Mouse (Mus musculus) forebrain, embryonic 10.5 days (tissue): ENCODE measurements around the gene Gatc. TPM values are rescaled to one million over a fixed set of nuclear protein-coding genes. Genes with fewer than 3 reads are reported as not detected.
A peak's percentile ranks its signal among the peaks of the same experiment; 100 is the strongest.
"Not testable (repeated sequence)": the region's sequence is repeated elsewhere in the genome, so short reads cannot be mapped to it uniquely, and the experiment has no call there.

Experiments used
- DNase-seq: peaks from one replicate; pipeline ENCODE4 v3.0.0-alpha.2; 2017; ENCODE audit warnings: low spot score; ENCODE audit errors: extremely low spot score
- H3K27ac ChIP-seq: fragments of 300-500 bp; sonication (generic); 2 replicates; pipeline ENCODE4 v1.5.1; 2016; ENCODE audit warnings: mild to moderate bottlenecking
- H3K27me3 ChIP-seq: fragments of 300-500 bp; sonication (generic); 2 replicates; pipeline ENCODE4 v1.6.1; 2016; ENCODE audit warnings: mild to moderate bottlenecking; ENCODE audit not compliant: poor library complexity, severe bottlenecking
- H3K36me3 ChIP-seq: fragments of 300-500 bp; sonication (generic); replicated peaks from 2 replicates; pipeline ENCODE4 v1.6.1; 2016; ENCODE audit warnings: mild to moderate bottlenecking, moderate library complexity
- H3K4me1 ChIP-seq: fragments of 300-500 bp; sonication (generic); 2 replicates; pipeline ENCODE4 v1.6.1; 2016
- H3K4me3 ChIP-seq: fragments of 300-500 bp; sonication (generic); 2 replicates; pipeline ENCODE4 v1.5.1; 2016; ENCODE audit warnings: mild to moderate bottlenecking, moderate library complexity
- H3K9me3 ChIP-seq: fragments of 300-500 bp; sonication (generic); 2 replicates; pipeline ENCODE4 v1.6.1; 2016; ENCODE audit warnings: mild to moderate bottlenecking, moderate library complexity
- WGBS: fragments of 180-500 bp; shearing (Covaris S2); methylation state at CpG from one replicate; pipeline ENCODE4 v1.1.7; 2016; 5-methylcytosine and 5-hydroxymethylcytosine counted together
- polyA plus RNA-seq: library from polyadenylated mRNA; unstranded; fragments of >200 nt; fragmentation: Nextera tagmentation; extraction: Ambion mirVana; gene quantifications from 2 replicates; pipeline ENCODE4 v1.2.1, GENCODE M21; 2016

The Gatc gene
- 37.6 and 40.2 TPM in 2 replicates for polyA plus RNA-seq

DNA sequence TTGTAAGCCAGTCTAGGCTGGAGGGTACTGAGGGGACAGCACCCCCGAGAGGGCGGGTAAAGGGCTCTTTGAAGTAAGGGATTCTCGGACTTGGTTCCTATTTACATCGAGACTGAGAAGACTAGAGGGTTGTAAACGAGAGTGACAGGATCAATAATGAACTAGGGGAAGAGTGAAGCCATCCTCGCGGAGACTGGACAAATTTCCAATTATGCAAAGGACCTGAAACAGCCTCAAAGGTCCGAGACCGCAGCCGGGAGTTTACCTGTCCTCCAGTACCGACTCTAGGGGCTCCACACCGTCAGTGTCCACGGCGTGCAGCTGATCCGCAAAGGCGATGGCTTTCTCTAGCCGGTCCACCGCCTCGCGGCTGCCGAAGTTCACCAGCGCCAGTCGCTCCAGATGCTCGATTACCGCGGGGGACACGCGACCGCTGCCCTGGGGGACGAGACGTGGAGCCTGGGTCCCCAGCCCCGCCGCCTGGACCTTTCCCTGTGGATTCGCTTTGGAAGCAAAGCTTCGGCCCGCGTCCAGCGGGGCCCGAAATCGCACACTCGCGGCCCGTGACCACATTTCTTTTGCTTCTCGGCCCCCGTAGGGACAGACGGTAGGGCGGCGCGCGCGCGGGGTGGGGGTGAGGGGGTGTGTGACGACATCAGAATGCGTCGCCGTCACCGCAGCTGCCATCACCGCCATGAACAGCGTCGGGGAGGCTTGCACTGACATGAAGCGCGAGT lies at the start of gene Gatc, which contains the start of gene Triap1:
Gatc (minus strand) TSS at position 602 of the 737 bp plus-strand sequence.
Triap1 (plus strand) TSS at position 649 of the 737 bp plus-strand sequence.
- peak within 1 kb of the TSS; percentile 92 for H3K27ac ChIP-seq
- WGBS, result under 1% methylated on average over 62 of the region's 62 CpGs
- H3K4me1 ChIP-seq, result peaks cover 29% of the 10 kb centered on the region
- H3K36me3 ChIP-seq, result peaks cover 67% of the 10 kb centered on the region
- DNase-seq, result peak; percentile 92
- H3K27me3 ChIP-seq, result no peaks in the 10 kb centered on the region
- H3K4me3 ChIP-seq, result peak within 1 kb of the TSS; percentile 82
- no peaks in the 10 kb centered on the region for H3K9me3 ChIP-seq

- not testable (repeated sequence) for DNase-seq, H3K9me3 ChIP-seq, H3K36me3 ChIP-seq, H3K4me3 ChIP-seq, H3K27me3 ChIP-seq
- Histone ChIP-seq H3K4me1 (peaks cover 14% of the 10 kb centered on the region), H3K27ac (peak overlapping the region; percentile 49; the same call in 1 of the 2 replicates)
- WGBS, result 91% methylated on average over 2 of the region's 2 CpGs
Measured at GRCm38 (mm10) chr5:115378882-115379281, 37.9 kb upstream of the Gatc start.

GRCm38 (mm10) chr5:115375436-115375835 lies 34.5 kb upstream of the Gatc start:
- H3K4me3 ChIP-seq, result no peak overlapping the region
- no peaks in the 10 kb centered on the region for H3K36me3 ChIP-seq

GRCm38 (mm10) chr5:115374204-115374820 lies 33.3 kb upstream of the Gatc start:
- Histone ChIP-seq H3K27me3 (0 out of 2 replicates have a peak, but pooled peaks cover 4% of the 10 kb centered on the region), H3K9me3 (0 out of 2 replicates have a peak, but pooled peaks cover 3% of the 10 kb centered on the region), H3K27ac (peak overlapping the region; percentile 91), H3K4me3 (peak overlapping the region; percentile 43), H3K36me3 (no peaks in the 10 kb centered on the region), H3K4me1 (peaks cover 54% of the 10 kb centered on the region)
- DNase-seq, result no peak
- 13% methylated on average over 11 of the region's 11 CpGs for WGBS

More at GRCm38 (mm10) chr5:115375436-115375835, 34.5 kb upstream of the Gatc start:
- peaks cover 46% of the 10 kb centered on the region for H3K4me1 ChIP-seq
- 0 out of 2 replicates have a peak, but pooled peaks cover 3% of the 10 kb centered on the region for H3K9me3 ChIP-seq
- no peak for DNase-seq
- 0 out of 2 replicates have a peak, but pooled peaks cover 4% of the 10 kb centered on the region for H3K27me3 ChIP-seq
- peak overlapping the region; percentile 78 for H3K27ac ChIP-seq
- 82% methylated on average over 2 of the region's 2 CpGs for WGBS

DNA sequence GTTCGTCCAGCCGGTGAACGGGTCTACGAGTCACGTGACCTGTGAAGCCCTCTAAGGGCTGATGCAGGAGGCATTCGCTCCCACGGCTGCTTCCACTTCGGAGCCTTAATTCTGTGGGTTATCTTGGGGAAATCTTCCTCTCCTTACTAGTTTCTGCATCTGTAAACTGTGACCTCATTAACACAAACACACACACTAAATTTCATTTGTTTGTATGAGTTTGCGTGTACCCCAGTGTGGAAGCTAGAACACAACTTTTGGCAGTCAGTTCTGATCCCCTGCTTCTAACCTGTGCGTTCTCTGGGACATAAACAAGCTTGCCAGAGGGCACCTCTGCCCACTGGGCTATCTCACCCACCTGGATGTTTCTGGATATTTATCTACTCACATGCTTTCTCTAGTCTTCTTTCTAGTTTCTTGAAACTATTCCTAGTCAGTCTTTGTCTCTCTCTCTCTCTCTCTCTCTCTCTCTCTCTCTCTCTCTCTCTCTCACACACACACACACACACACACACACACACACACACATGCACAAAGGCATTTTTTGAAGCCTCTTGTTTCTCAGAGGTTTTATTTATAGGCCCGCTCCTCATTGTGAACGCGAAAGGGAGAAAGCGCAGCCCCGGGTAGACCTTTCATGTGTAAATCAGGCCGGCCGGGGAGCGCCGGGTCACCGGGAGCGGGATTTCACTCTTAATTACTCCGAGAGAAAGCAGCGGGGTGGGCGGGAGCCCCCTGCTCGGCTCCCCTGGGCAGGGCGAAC lies 32.6 kb upstream of the Gatc start:
- H3K9me3 ChIP-seq, result 0 out of 2 replicates have a peak, but pooled peaks cover 3% of the 10 kb centered on the region
- WGBS, result 10% methylated on average over 26 of the region's 26 CpGs
- peak overlapping the region; percentile 91 for H3K27ac ChIP-seq
- peaks cover 54% of the 10 kb centered on the region for H3K4me1 ChIP-seq
- H3K36me3 ChIP-seq, result no peaks in the 10 kb centered on the region
- 0 out of 2 replicates have a peak, but pooled peaks cover 4% of the 10 kb centered on the region for H3K27me3 ChIP-seq
- peak; percentile 91 for DNase-seq
- H3K4me3 ChIP-seq, result peak overlapping the region; percentile 43

- DNase-seq, result no peak
- Histone ChIP-seq H3K4me1 (peaks cover 54% of the 10 kb centered on the region), H3K4me3 (no peak overlapping the region), H3K27ac (peak overlapping the region; percentile 91), H3K36me3 (no peaks in the 10 kb centered on the region), H3K27me3 (0 out of 2 replicates have a peak, but pooled peaks cover 4% of the 10 kb centered on the region), H3K9me3 (0 out of 2 replicates have a peak, but pooled peaks cover 3% of the 10 kb centered on the region)
- 57% methylated on average over 9 of the region's 9 CpGs for WGBS
Measured at GRCm38 (mm10) chr5:115371736-115372135, 30.8 kb upstream of the Gatc start.

GRCm38 (mm10) chr5:115364782-115365181 lies 23.8 kb upstream of the Gatc start:
- H3K9me3 ChIP-seq, result no peaks in the 10 kb centered on the region
- H3K27me3 ChIP-seq, result no peaks in the 10 kb centered on the region; the same call in 1 of the 2 replicates
- no peak overlapping the region for H3K4me3 ChIP-seq
- 88% methylated on average over 4 of the region's 4 CpGs for WGBS
- no peaks in the 10 kb centered on the region for H3K36me3 ChIP-seq
- H3K27ac ChIP-seq, result no peak overlapping the region
- no peak for DNase-seq
- peaks cover 33% of the 10 kb centered on the region for H3K4me1 ChIP-seq

GRCm38 (mm10) chr5:115362819-115363714 lies 22.1 kb upstream of the Gatc start:
- Histone ChIP-seq H3K27me3 (no peaks in the 10 kb centered on the region; the same call in 1 of the 2 replicates), H3K9me3 (no peaks in the 10 kb centered on the region), H3K27ac (peak overlapping the region; percentile 88), H3K4me3 (peak overlapping the region; percentile 14; the same call in 1 of the 2 replicates), H3K4me1 (peaks cover 42% of the 10 kb centered on the region), H3K36me3 (no peaks in the 10 kb centered on the region)
- peak; percentile 26 for DNase-seq
- 26% methylated on average over 19 of the region's 19 CpGs for WGBS

GRCm38 (mm10) chr5:115362216-115362615 lies 21.2 kb upstream of the Gatc start:
- Histone ChIP-seq H3K27me3 (no peaks in the 10 kb centered on the region; the same call in 1 of the 2 replicates), H3K4me3 (no peak overlapping the region), H3K9me3 (no peaks in the 10 kb centered on the region), H3K27ac (peak overlapping the region; percentile 72; the same call in 1 of the 2 replicates), H3K36me3 (no peaks in the 10 kb centered on the region), H3K4me1 (peaks cover 42% of the 10 kb centered on the region)
- 43% methylated on average over 7 of the region's 7 CpGs for WGBS
- no peak for DNase-seq

- H3K27me3 ChIP-seq, result no peaks in the 10 kb centered on the region; the same call in 1 of the 2 replicates
- H3K9me3 ChIP-seq, result no peaks in the 10 kb centered on the region
- H3K27ac ChIP-seq, result peak overlapping the region; percentile 83
- H3K4me1 ChIP-seq, result peaks cover 40% of the 10 kb centered on the region
- H3K4me3 ChIP-seq, result no peak overlapping the region
- no peaks in the 10 kb centered on the region for H3K36me3 ChIP-seq
- no peak for DNase-seq
- WGBS, result 72% methylated on average over 5 of the region's 5 CpGs
Measured at GRCm38 (mm10) chr5:115359851-115360372, 18.9 kb upstream of the Gatc start.

GRCm38 (mm10) chr5:115359438-115359837 lies 18.5 kb upstream of the Gatc start:
- peak overlapping the region; percentile 83 for H3K27ac ChIP-seq
- no peaks in the 10 kb centered on the region; the same call in 1 of the 2 replicates for H3K27me3 ChIP-seq
- peaks cover 40% of the 10 kb centered on the region for H3K4me1 ChIP-seq
- no peak for DNase-seq
- H3K36me3 ChIP-seq, result no peaks in the 10 kb centered on the region
- WGBS, result 92% methylated on average over 8 of the region's 8 CpGs
- H3K4me3 ChIP-seq, result no peak overlapping the region
- no peaks in the 10 kb centered on the region for H3K9me3 ChIP-seq
